Mouse (Mus musculus): Measurements from ENCODE around the gene D1Ertd622e.

GRCm38 (mm10) chr1:97654397-97654975 lies 7.4 kb downstream of the D1Ertd622e start:
- TF ChIP-seq CTCF (IDR thresholded peaks at IDR 0.05; ENCODE audit: low read depth, low read length) (no peak), POLR2A (IDR thresholded peaks at IDR 0.05; ENCODE audit: extremely low read depth, insufficient read depth, low read length) (no peak)
